Mouse (Mus musculus): ENCODE results near the gene Hmgb1.

DNA sequence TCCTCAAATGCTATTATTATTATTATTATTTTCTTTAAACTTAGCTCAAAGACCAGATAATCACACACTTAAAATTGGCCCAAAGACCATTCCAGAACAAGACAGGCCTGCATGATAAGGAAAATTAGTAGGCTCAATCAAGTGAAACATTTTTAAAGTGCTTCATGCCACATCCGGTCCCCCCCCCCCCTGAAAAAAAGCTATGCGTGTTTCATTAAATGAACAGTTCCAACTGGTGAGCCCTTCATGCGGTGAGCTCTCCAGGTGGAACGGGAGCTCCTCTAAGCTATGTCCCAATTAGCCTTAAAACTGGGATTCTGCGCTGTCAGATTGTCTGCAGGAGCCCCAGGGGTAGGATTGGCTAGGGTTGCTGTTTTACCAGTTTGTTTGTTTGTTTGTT, 168.0 kb downstream of the Hmgb1 start:
- TF ChIP-seq POLR2A (IDR thresholded peaks at IDR 0.05; ENCODE audit: borderline replicate concordance, insufficient read depth, low read length), result no peak
- TF ChIP-seq CTCF (IDR thresholded peaks at IDR 0.05; ENCODE audit: borderline replicate concordance, insufficient read depth, low read depth, low read length), result no peak
